Mouse (Mus musculus) embryonic facial prominence, embryonic 11.5 days (tissue): ENCODE data around the gene Cdyl. TPM values are rescaled to one million over a fixed set of nuclear protein-coding genes. Genes with fewer than 3 reads are reported as not detected.

Source experiments
- ATAC-seq: fragments of 200-750 bp; cut with Nextera tagmentation; replicated peaks from 2 replicates; pipeline ENCODE4 v1.8.0; 2017; ENCODE audit warnings: low read depth; ENCODE audit not compliant: insufficient number of reproducible peaks, low FRiP score, low TSS enrichment
- DNase-seq: peaks from one replicate; pipeline ENCODE4 v3.0.0-alpha.2; 2015; ENCODE audit warnings: low spot score
- H3K27ac ChIP-seq: fragments of 300-500 bp; sonication (generic); replicated peaks from 2 replicates; pipeline ENCODE4 v1.5.1; 2014; ENCODE audit warnings: mild to moderate bottlenecking, low read depth, low read length, control low read depth
- H3K27me3 ChIP-seq: fragments of 300-500 bp; sonication (generic); 2 replicates; pipeline ENCODE4 v1.6.1; 2014; ENCODE audit warnings: mild to moderate bottlenecking, low read length, moderate library complexity, mixed read lengths; ENCODE audit not compliant: control insufficient read depth, insufficient read depth
- H3K36me3 ChIP-seq: fragments of 300-500 bp; sonication (generic); replicated peaks from 2 replicates; pipeline ENCODE4 v1.6.1; 2014; ENCODE audit warnings: low read depth, mild to moderate bottlenecking, low read length, moderate library complexity, mixed read lengths; ENCODE audit not compliant: control insufficient read depth, insufficient read depth
- H3K4me1 ChIP-seq: fragments of 300-500 bp; sonication (generic); 2 replicates; pipeline ENCODE4 v1.6.1; 2014; ENCODE audit warnings: low read length, mixed read lengths; ENCODE audit not compliant: control insufficient read depth, insufficient read depth
- H3K4me2 ChIP-seq: fragments of 300-500 bp; sonication (generic); 2 replicates; pipeline ENCODE4 v1.6.1; 2014; ENCODE audit warnings: low read depth, mild to moderate bottlenecking, control low read depth, low read length, moderate library complexity
- H3K4me3 ChIP-seq: fragments of 300-500 bp; sonication (generic); 2 replicates; pipeline ENCODE4 v1.5.1; 2014; ENCODE audit warnings: low read depth, low read length, control low read depth
- H3K9ac ChIP-seq: fragments of 300-500 bp; sonication (generic); replicated peaks from 2 replicates; pipeline ENCODE4 v1.6.1; 2014; ENCODE audit warnings: mild to moderate bottlenecking, control low read depth, low read length
- H3K9me3 ChIP-seq: fragments of 300-500 bp; sonication (generic); replicated peaks from 2 replicates; pipeline ENCODE4 v1.6.1; 2016; ENCODE audit warnings: mild to moderate bottlenecking, low read length, inconsistent platforms, mixed read lengths; ENCODE audit not compliant: control insufficient read depth
- WGBS: fragments of 180-500 bp; shearing (Covaris S2); extraction: QIAGEN DNeasy Blood & Tissue Kit; methylation state at CpG from one replicate; pipeline ENCODE4 v1.1.7; 2014; 5-methylcytosine and 5-hydroxymethylcytosine counted together
- polyA plus RNA-seq: library from polyadenylated mRNA; unstranded; fragments of >200 nt; fragmentation: Nextera tagmentation; extraction: Ambion mirVana; gene quantifications from 2 replicates; pipeline ENCODE4 v1.2.1, GENCODE M21; 2014

Gene Cdyl
- polyA plus RNA-seq, 1 experiment from 2014 or later, result 16.0 TPM

DNA sequence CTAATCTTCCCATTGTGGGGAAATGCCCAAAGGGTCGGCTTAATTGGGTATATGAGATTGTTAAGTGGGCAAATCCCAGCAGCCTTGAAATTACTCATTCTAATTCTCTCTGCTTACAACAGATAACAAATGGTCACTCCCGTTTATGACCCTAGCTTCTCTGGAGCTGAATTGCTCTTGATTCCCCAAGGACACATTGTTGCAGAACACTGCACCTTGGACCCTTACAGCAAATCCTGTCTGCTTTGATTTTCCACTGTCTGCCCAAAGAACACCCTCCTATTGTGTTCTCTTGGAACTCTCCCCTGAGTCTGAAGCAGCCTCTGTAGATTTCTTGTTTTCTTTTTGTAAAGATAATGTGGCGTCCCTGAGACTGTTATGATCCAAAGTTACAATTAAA lies 34.1 kb upstream of the Cdyl start:
- WGBS, result 72% methylated on average over 3 of the region's 3 CpGs
- ATAC-seq, result no peak
- H3K27ac ChIP-seq, result no peak overlapping the region

GRCm38 (mm10) chr13:35627319-35627718 lies 32.3 kb upstream of the Cdyl start:
- no peak overlapping the region for H3K27ac ChIP-seq
- ATAC-seq (no peak), DNase-seq (no peak)
- H3K9ac ChIP-seq, result no peak overlapping the region
- WGBS, result 83% methylated on average over 1 of the region's 1 CpGs
- no peaks in the 10 kb centered on the region for H3K4me1 ChIP-seq
- no peaks in the 10 kb centered on the region for H3K9me3 ChIP-seq
- H3K36me3 ChIP-seq, result no peaks in the 10 kb centered on the region
- H3K4me2 ChIP-seq, result no peak overlapping the region
- no peaks in the 10 kb centered on the region for H3K27me3 ChIP-seq
- H3K4me3 ChIP-seq, result no peak overlapping the region

More for the DNA sequence above, 34.1 kb upstream of the Cdyl start:
- Histone ChIP-seq H3K9me3 (no peaks in the 10 kb centered on the region), H3K4me3 (no peak overlapping the region), H3K9ac (no peak overlapping the region), H3K4me2 (no peak overlapping the region), H3K27me3 (no peaks in the 10 kb centered on the region), H3K4me1 (no peaks in the 10 kb centered on the region), H3K36me3 (no peaks in the 10 kb centered on the region)
- no peak for DNase-seq

GRCm38 (mm10) chr13:35647132-35647823 lies 12.4 kb upstream of the Cdyl start:
- no peak overlapping the region for H3K27ac ChIP-seq
- H3K9me3 ChIP-seq, result no peaks in the 10 kb centered on the region
- H3K4me3 ChIP-seq, result no peak overlapping the region
- H3K36me3 ChIP-seq, result no peaks in the 10 kb centered on the region
- no peak overlapping the region for H3K4me2 ChIP-seq
- WGBS, result 59% methylated on average over 1 of the region's 1 CpGs
- DNase-seq (no peak), ATAC-seq (no peak)
- H3K9ac ChIP-seq, result no peak overlapping the region
- no peaks in the 10 kb centered on the region for H3K4me1 ChIP-seq
- no peaks in the 10 kb centered on the region for H3K27me3 ChIP-seq

GRCm38 (mm10) chr13:35650284-35650872 lies 9.3 kb upstream of the Cdyl start:
- 83% methylated on average over 11 of the region's 11 CpGs for WGBS
- DNase-seq (no peak), ATAC-seq (no peak)
- Histone ChIP-seq H3K27ac (no peak overlapping the region), H3K4me1 (no peaks in the 10 kb centered on the region), H3K9ac (no peak overlapping the region), H3K27me3 (no peaks in the 10 kb centered on the region), H3K9me3 (no peaks in the 10 kb centered on the region), H3K4me3 (no peak overlapping the region), H3K36me3 (no peaks in the 10 kb centered on the region), H3K4me2 (no peak overlapping the region)

- WGBS, result 86% methylated on average over 4 of the region's 4 CpGs
- no peak overlapping the region for H3K9ac ChIP-seq
- no peaks in the 10 kb centered on the region for H3K9me3 ChIP-seq
- H3K27ac ChIP-seq, result no peak overlapping the region
- H3K27me3 ChIP-seq, result no peaks in the 10 kb centered on the region
- no peak overlapping the region for H3K4me2 ChIP-seq
- no peaks in the 10 kb centered on the region for H3K4me1 ChIP-seq
- ATAC-seq, result no peak
- DNase-seq, result no peak
- H3K36me3 ChIP-seq, result no peaks in the 10 kb centered on the region
- H3K4me3 ChIP-seq, result no peak overlapping the region
Observed at GRCm38 (mm10) chr13:35652851-35653250, 6.8 kb upstream of the Cdyl start.

DNA sequence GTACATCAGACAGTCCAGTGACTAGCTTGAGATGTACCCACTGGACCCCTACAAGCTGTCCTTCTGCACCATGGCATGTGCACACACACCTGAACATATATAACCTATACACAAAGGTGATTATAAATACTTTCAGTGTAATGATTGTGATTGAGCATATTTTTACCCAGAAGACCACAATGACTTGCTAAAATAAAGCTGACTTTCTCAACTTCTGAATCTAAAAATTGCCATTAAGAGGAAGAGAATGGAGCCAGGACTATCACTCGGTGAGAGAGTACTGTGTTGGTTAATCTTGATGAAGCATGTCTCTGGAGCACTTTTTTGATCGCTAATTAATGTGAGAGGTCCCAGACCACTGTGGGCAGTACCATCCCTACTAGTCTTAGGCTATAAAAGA lies 2.8 kb upstream of the Cdyl start:
- DNase-seq, result no peak
- H3K9me3 ChIP-seq, result no peaks in the 10 kb centered on the region
- no peaks in the 10 kb centered on the region for H3K27me3 ChIP-seq
- H3K4me1 ChIP-seq, result no peaks in the 10 kb centered on the region
- no peak overlapping the region for H3K4me2 ChIP-seq
- 90% methylated on average over 2 of the region's 2 CpGs for WGBS
- no peak overlapping the region for H3K9ac ChIP-seq
- no peak for ATAC-seq
- no peak overlapping the region for H3K4me3 ChIP-seq
- no peaks in the 10 kb centered on the region for H3K36me3 ChIP-seq
- no peak overlapping the region for H3K27ac ChIP-seq

- no peak overlapping the region for H3K4me3 ChIP-seq
- no peak for ATAC-seq
- no peak for DNase-seq
- no peak overlapping the region for H3K4me2 ChIP-seq
- H3K36me3 ChIP-seq, result no peaks in the 10 kb centered on the region
- H3K27me3 ChIP-seq, result no peaks in the 10 kb centered on the region
- no peaks in the 10 kb centered on the region for H3K4me1 ChIP-seq
- WGBS, result 86% methylated on average over 3 of the region's 3 CpGs
- H3K27ac ChIP-seq, result no peak overlapping the region
- H3K9ac ChIP-seq, result no peak overlapping the region
- H3K9me3 ChIP-seq, result no peaks in the 10 kb centered on the region
Observed at GRCm38 (mm10) chr13:35665456-35665855, 5.8 kb downstream of the Cdyl start.

DNA sequence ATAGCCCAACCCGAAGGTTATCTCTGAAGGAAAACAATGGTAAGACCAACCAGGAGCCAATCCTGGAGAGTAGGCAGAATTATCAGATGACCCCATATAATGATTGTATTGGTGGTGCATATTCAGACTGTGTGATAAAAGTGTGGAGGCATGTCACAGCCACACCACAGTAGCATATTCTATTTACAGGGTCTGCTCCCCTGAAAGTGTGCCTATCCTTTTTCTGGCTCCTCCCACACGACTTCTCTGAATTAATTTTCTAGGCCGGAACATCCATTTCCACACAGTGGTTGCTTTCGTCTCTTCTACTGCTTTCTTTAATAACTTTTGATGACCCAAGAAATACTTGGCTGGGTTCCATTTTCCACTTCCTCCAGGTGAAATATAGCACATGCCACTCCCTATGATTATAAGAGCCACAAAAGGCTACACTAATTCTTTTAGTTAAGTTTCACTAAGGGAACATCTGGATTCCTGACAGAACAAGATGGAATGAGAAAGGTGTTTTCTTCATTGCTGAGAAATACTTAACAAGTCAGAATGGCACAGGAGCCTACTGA lies 10.4 kb downstream of the Cdyl start:
- WGBS, result 83% methylated on average over 4 of the region's 4 CpGs
- ATAC-seq, result no peak

More for the DNA sequence above, 10.4 kb downstream of the Cdyl start:
- Histone ChIP-seq H3K27ac (no peak overlapping the region), H3K36me3 (no peaks in the 10 kb centered on the region), H3K27me3 (no peaks in the 10 kb centered on the region), H3K4me1 (no peaks in the 10 kb centered on the region), H3K4me3 (no peak overlapping the region), H3K9me3 (no peaks in the 10 kb centered on the region), H3K9ac (no peak overlapping the region), H3K4me2 (no peak overlapping the region)
- no peak for DNase-seq
